Mouse (Mus musculus) lung, adult 2 months (tissue): ENCODE measurements around the gene Per1.

Source experiments
- CTCF ChIP-seq: fragments of 200-500 bp; IDR thresholded peaks from 2 replicates; pipeline ENCODE4 v1.5.1; 2011; ENCODE audit warnings: mild to moderate bottlenecking, low read length, control low read depth; ENCODE audit not compliant: insufficient read depth
- POLR2A ChIP-seq: fragments of 200-500 bp; IDR thresholded peaks from 2 replicates; pipeline ENCODE4 v1.6.1; 2011; ENCODE audit warnings: low read depth, mild to moderate bottlenecking, control low read depth, low read length, borderline replicate concordance; ENCODE audit errors: extremely low read depth

DNA sequence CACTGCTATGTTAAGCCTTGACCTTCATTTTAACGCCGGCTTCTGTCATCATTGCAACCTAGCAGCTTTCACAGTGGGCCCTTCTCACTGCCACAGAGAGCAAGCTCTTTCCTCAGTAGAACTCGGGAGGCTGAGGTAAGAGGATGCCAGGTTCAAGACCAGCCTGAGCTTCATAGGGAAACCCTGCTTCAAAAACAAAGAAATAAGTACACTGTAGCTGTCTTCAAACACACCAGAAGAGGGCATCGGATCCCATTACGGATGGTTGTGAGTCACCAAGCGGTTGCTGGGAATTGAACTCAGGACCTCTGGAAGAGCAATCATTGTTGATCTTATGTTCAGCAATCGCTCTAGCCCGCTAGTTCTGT is 14.2 kb upstream of the Per1 start:
- TF ChIP-seq POLR2A: no peak
- no peak for TF ChIP-seq CTCF
